22 mouse cellular contexts compared by ENCODE assay signal in genomic region chr14:61995253-61995652, GRCm38 (mm10).
DNase-seq lines count a peak whose midpoint lies in the region; ATAC-seq and TF ChIP-seq lines count a peak whose summit lies in the region.
"Had no signal": no experiment of that assay in that cellular context is flagged by ENCODE, and none has a peak within 500 bp of the region (broad histone marks: within the 10 kb centered on the region; RNA-seq: fewer than 3 reads in every experiment).

No protein-coding gene starts in this region.

- no peak for TF ChIP-seq POLR2A in bone marrow, adult 2 months (IDR thresholded peaks at IDR 0.05; ENCODE audit: borderline replicate concordance, control insufficient read depth, low read depth, low read length)

- H3K4me2 ChIP-seq in intestine, postnatal 0 days (replicated peaks; ENCODE audit: low read depth): no peak overlapping the region
- H3K4me2 ChIP-seq in intestine, embryonic 15.5 days (replicated peaks): no peak overlapping the region
- H3K4me2 ChIP-seq: embryonic facial prominence, embryonic 13.5 days; hindbrain, embryonic 13.5 days; limb, embryonic 13.5 days; midbrain, embryonic 15.5 days had no signal

- no peaks in the 10 kb centered on the region for H3K4me1 ChIP-seq in intestine, postnatal 0 days (replicated peaks; ENCODE audit: control insufficient read depth, insufficient read depth, low read length)
- no peaks in the 10 kb centered on the region for H3K4me1 ChIP-seq in intestine, embryonic 15.5 days (replicated peaks)
- H3K4me1 ChIP-seq in bone marrow, adult 2 months (ENCODE audit: control insufficient read depth, insufficient read depth, low read length): peaks cover 3% of the 10 kb centered on the region; the same call in 1 of the 2 replicates
- H3K4me1 ChIP-seq: embryonic facial prominence, embryonic 13.5 days; hindbrain, embryonic 13.5 days; midbrain, embryonic 15.5 days had no signal

- H3K9ac ChIP-seq in intestine, postnatal 0 days (ENCODE audit: low read depth, low read length): no peak overlapping the region
- no peak overlapping the region for H3K9ac ChIP-seq in intestine, embryonic 15.5 days
- H3K9ac ChIP-seq: embryonic facial prominence, embryonic 13.5 days; hindbrain, embryonic 13.5 days; limb, embryonic 13.5 days; liver, embryonic 14.5 days; midbrain, embryonic 15.5 days had no signal

- no peak overlapping the region for H3K4me3 ChIP-seq in intestine, postnatal 0 days (ENCODE audit: low read depth, low read length)
- no peak overlapping the region for H3K4me3 ChIP-seq in intestine, embryonic 15.5 days (replicated peaks)
- H3K4me3 ChIP-seq in bone marrow, adult 2 months (replicated peaks; ENCODE audit: control insufficient read depth, low read depth, low read length): no peak overlapping the region
- H3K4me3 ChIP-seq: embryonic facial prominence, embryonic 13.5 days; hindbrain, embryonic 13.5 days; limb, embryonic 13.5 days; megakaryocyte, embryonic 14.5 days; midbrain, embryonic 15.5 days; myocyte had no signal

- 0 out of 2 replicates have a peak, but pooled peaks have one; percentile 15 for TF ChIP-seq CTCF in intestine, postnatal 0 days (IDR thresholded peaks at IDR 0.05; ENCODE audit: low read depth)
- peak; percentile 28; the same call in 1 of the 2 replicates for TF ChIP-seq CTCF in bone marrow, adult 2 months (IDR thresholded peaks at IDR 0.05; ENCODE audit: control insufficient read depth, insufficient read depth, low read length)

- H3K9me3 ChIP-seq in intestine, postnatal 0 days (ENCODE audit: control insufficient read depth): no peaks in the 10 kb centered on the region
- H3K9me3 ChIP-seq in intestine, embryonic 15.5 days: no peaks in the 10 kb centered on the region
- H3K9me3 ChIP-seq: embryonic facial prominence, embryonic 13.5 days; hindbrain, embryonic 13.5 days; limb, embryonic 13.5 days; megakaryocyte, embryonic 14.5 days; midbrain, embryonic 15.5 days had no signal

- no peaks in the 10 kb centered on the region for H3K36me3 ChIP-seq in intestine, postnatal 0 days (ENCODE audit: control insufficient read depth, insufficient read depth)
- H3K36me3 ChIP-seq in intestine, embryonic 15.5 days: no peaks in the 10 kb centered on the region
- H3K36me3 ChIP-seq: embryonic facial prominence, embryonic 13.5 days; hindbrain, embryonic 13.5 days; limb, embryonic 13.5 days; midbrain, embryonic 15.5 days had no signal

- peak; percentile 27 for DNase-seq in naive thymus-derived CD4-positive, alpha-beta T cell, adult 2 months (ENCODE audit: low read depth)
- peak; percentile 9 to 24 for DNase-seq in thymus, postnatal 36 days
- DNase-seq in cerebellum, postnatal 25 days: no peak
- DNase-seq in gastrocnemius, adult 8-10 months (ENCODE audit: low spot score in 2 of 2): no peak
- no peak for DNase-seq in urinary bladder, postnatal 4 days (ENCODE audit: low spot score in 2 of 2)
- DNase-seq: adrenal gland, adult 2 months; cerebellum, adult 9-11 months; gastrocnemius, postnatal 36 days; right cerebral cortex, postnatal 25 days had no signal

- no peak for ATAC-seq in intestine, postnatal 0 days
- ATAC-seq in intestine, embryonic 15.5 days: no peak
- ATAC-seq: forebrain, embryonic 16.5 days; intestine, embryonic 16.5 days; lung, postnatal 0 days; midbrain, embryonic 15.5 days had no signal

- no peak overlapping the region for H3K27ac ChIP-seq in intestine, postnatal 0 days (ENCODE audit: low read depth, low read length)
- no peak overlapping the region for H3K27ac ChIP-seq in intestine, embryonic 15.5 days
- no peak overlapping the region for H3K27ac ChIP-seq in bone marrow, adult 2 months (ENCODE audit: control insufficient read depth, insufficient read depth, low read depth, low read length, poor library complexity)
- H3K27ac ChIP-seq: embryonic facial prominence, embryonic 13.5 days; hindbrain, embryonic 13.5 days; limb, embryonic 13.5 days; liver, embryonic 14.5 days; midbrain, embryonic 15.5 days had no signal

- no peaks in the 10 kb centered on the region for H3K27me3 ChIP-seq in intestine, postnatal 0 days (replicated peaks; ENCODE audit: control insufficient read depth, insufficient read depth, low read length)
- H3K27me3 ChIP-seq in intestine, embryonic 15.5 days (replicated peaks): no peaks in the 10 kb centered on the region
- H3K27me3 ChIP-seq: embryonic facial prominence, embryonic 13.5 days; hindbrain, embryonic 13.5 days; limb, embryonic 13.5 days; megakaryocyte, embryonic 14.5 days; midbrain, embryonic 15.5 days had no signal

- WGBS in intestine, postnatal 0 days: 76% methylated on average over 1 of the region's 1 CpGs
- 55% methylated on average over 1 of the region's 1 CpGs for WGBS in intestine, embryonic 15.5 days
- 46% methylated on average over 1 of the region's 1 CpGs for WGBS in bone marrow, adult 2 months

Comparison
In these comparisons a context has a peak if more than half of its experiments do, and no peak if none do; other contexts are left out.
1. DNase-seq: peak in naive thymus-derived CD4-positive, alpha-beta T cell, adult 2 months (single experiment) and thymus, postnatal 36 days (2 of 2); none in cerebellum, postnatal 25 days (0 of 2), gastrocnemius, adult 8-10 months (0 of 2) and urinary bladder, postnatal 4 days (0 of 2).